ENCODE assay signal across 7 mouse cellular contexts in genomic region chr10:126927101-126927961, GRCm38 (mm10). TPM values are rescaled to one million over a fixed set of nuclear protein-coding genes. Genes with fewer than 3 reads are reported as not detected.
A peak's percentile ranks its signal among the peaks of the same experiment; 100 is the strongest.
DNase-seq lines count a peak whose midpoint lies in the region; ATAC-seq and TF ChIP-seq lines count a peak whose summit lies in the region.

No protein-coding gene starts in this region.

- WGBS in embryonic facial prominence, embryonic 13.5 days = 17% methylated on average over 11 of the region's 11 CpGs
- WGBS in hindbrain, embryonic 12.5 days = 14% methylated on average over 11 of the region's 11 CpGs
- WGBS in limb, embryonic 11.5 days = 16% methylated on average over 11 of the region's 11 CpGs
- 17% methylated on average over 11 of the region's 11 CpGs for WGBS in neural tube, embryonic 12.5 days

- H3K9ac ChIP-seq in ES-Bruce4 (ENCODE audit: low read depth, poor library complexity, severe bottlenecking) = peak overlapping the region; percentile 70; the same call in 1 of the 2 replicates
- peak overlapping the region; percentile 86 for H3K9ac ChIP-seq in embryonic facial prominence, embryonic 13.5 days
- peak overlapping the region; percentile 78; the same call in 1 of the 2 replicates for H3K9ac ChIP-seq in hindbrain, embryonic 12.5 days
- H3K9ac ChIP-seq in limb, embryonic 11.5 days (ENCODE audit: low read length) = peak overlapping the region; percentile 74; the same call in 1 of the 2 replicates
- H3K9ac ChIP-seq in neural tube, embryonic 12.5 days = 0 out of 2 replicates have a peak overlapping the region, but pooled peaks have one; percentile 67

- peaks cover 4% of the 10 kb centered on the region for H3K4me1 ChIP-seq in ES-Bruce4 (ENCODE audit: control insufficient read depth, insufficient read depth, low read length)
- peaks cover 62% of the 10 kb centered on the region for H3K4me1 ChIP-seq in embryonic facial prominence, embryonic 13.5 days
- H3K4me1 ChIP-seq in hindbrain, embryonic 12.5 days = peaks cover 51% of the 10 kb centered on the region
- H3K4me1 ChIP-seq in limb, embryonic 11.5 days (ENCODE audit: control insufficient read depth, insufficient read depth, low read length) = peaks cover 36% of the 10 kb centered on the region
- H3K4me1 ChIP-seq in neural tube, embryonic 12.5 days = peaks cover 41% of the 10 kb centered on the region

- no peak overlapping the region for H3K27ac ChIP-seq in ES-Bruce4 (ENCODE audit: insufficient read depth, low read length)
- peak overlapping the region; percentile 100 for H3K27ac ChIP-seq in embryonic facial prominence, embryonic 13.5 days
- no peak overlapping the region for H3K27ac ChIP-seq in hindbrain, embryonic 12.5 days
- H3K27ac ChIP-seq in limb, embryonic 11.5 days (replicated peaks; ENCODE audit: low read depth, low read length) = no peak overlapping the region; the same call in 1 of the 2 replicates
- peak overlapping the region; percentile 16; the same call in 1 of the 2 replicates for H3K27ac ChIP-seq in neural tube, embryonic 12.5 days

- peak; percentile 42 for DNase-seq in 3T3-L1 (ENCODE audit: low read depth, low spot score)
- DNase-seq in limb, embryonic 11.5 days (ENCODE audit: low spot score) = no peak

- TF ChIP-seq EP300 in ES-Bruce4 (IDR thresholded peaks at IDR 0.05; ENCODE audit: insufficient read depth, low read depth, low read length) = no peak

- no peaks in the 10 kb centered on the region for H3K9me3 ChIP-seq in ES-Bruce4 (replicated peaks; ENCODE audit: control insufficient read depth, insufficient read depth, low read length, poor library complexity, severe bottlenecking)
- H3K9me3 ChIP-seq in embryonic facial prominence, embryonic 13.5 days = no peaks in the 10 kb centered on the region
- no peaks in the 10 kb centered on the region for H3K9me3 ChIP-seq in hindbrain, embryonic 12.5 days (replicated peaks)
- H3K9me3 ChIP-seq in limb, embryonic 11.5 days (ENCODE audit: control insufficient read depth, low read length) = no peaks in the 10 kb centered on the region
- H3K9me3 ChIP-seq in neural tube, embryonic 12.5 days = no peaks in the 10 kb centered on the region

- no peak for TF ChIP-seq POLR2A in ES-Bruce4 (IDR thresholded peaks at IDR 0.05; ENCODE audit: insufficient read depth, low read length)

- H3K27me3 ChIP-seq in ES-Bruce4 (ENCODE audit: control insufficient read depth, insufficient read depth, low read length, poor library complexity, severe bottlenecking) = no peaks in the 10 kb centered on the region
- H3K27me3 ChIP-seq in embryonic facial prominence, embryonic 13.5 days = no peaks in the 10 kb centered on the region
- peaks cover 47% of the 10 kb centered on the region for H3K27me3 ChIP-seq in hindbrain, embryonic 12.5 days
- H3K27me3 ChIP-seq in limb, embryonic 11.5 days (ENCODE audit: control insufficient read depth, insufficient read depth, low read length) = peaks cover 4% of the 10 kb centered on the region; the same call in 1 of the 2 replicates
- peaks cover 22% of the 10 kb centered on the region for H3K27me3 ChIP-seq in neural tube, embryonic 12.5 days (replicated peaks)

- TF ChIP-seq CTCF in ES-Bruce4 (IDR thresholded peaks at IDR 0.05; ENCODE audit: low read depth, low read length) = no peak

- peak overlapping the region; percentile 93 for H3K4me2 ChIP-seq in embryonic facial prominence, embryonic 13.5 days
- peak overlapping the region; percentile 97 for H3K4me2 ChIP-seq in hindbrain, embryonic 12.5 days (replicated peaks)
- H3K4me2 ChIP-seq in limb, embryonic 11.5 days (ENCODE audit: low read depth, severe bottlenecking) = peak overlapping the region; percentile 98
- H3K4me2 ChIP-seq in neural tube, embryonic 12.5 days (replicated peaks) = peak overlapping the region; percentile 92

- ATAC-seq in embryonic facial prominence, embryonic 13.5 days (ENCODE audit: insufficient number of reproducible peaks, insufficient read depth, low FRiP score, low TSS enrichment, low read depth) = no peak
- peak; percentile 29; the same call in 1 of the 2 replicates for ATAC-seq in hindbrain, embryonic 12.5 days (ENCODE audit: low FRiP score)
- ATAC-seq in limb, embryonic 11.5 days (ENCODE audit: insufficient number of reproducible peaks, low FRiP score, low TSS enrichment, low read depth) = no peak
- no peak for ATAC-seq in neural tube, embryonic 12.5 days (ENCODE audit: low FRiP score, low read depth)
- no peak for ATAC-seq in granulocyte monocyte progenitor cell, adult 5-6 weeks (replicated peaks; ENCODE audit: poor library complexity, severe bottlenecking)

- H3K36me3 ChIP-seq in ES-Bruce4 (ENCODE audit: control insufficient read depth, insufficient read depth, low read length, poor library complexity, severe bottlenecking) = no peaks in the 10 kb centered on the region
- no peaks in the 10 kb centered on the region for H3K36me3 ChIP-seq in embryonic facial prominence, embryonic 13.5 days
- H3K36me3 ChIP-seq in hindbrain, embryonic 12.5 days = no peaks in the 10 kb centered on the region
- no peaks in the 10 kb centered on the region for H3K36me3 ChIP-seq in limb, embryonic 11.5 days (ENCODE audit: control insufficient read depth, insufficient read depth, low read length)
- H3K36me3 ChIP-seq in neural tube, embryonic 12.5 days = no peaks in the 10 kb centered on the region

- H3K4me3 ChIP-seq in ES-Bruce4 (ENCODE audit: low read depth, low read length) = no peak overlapping the region
- peak overlapping the region; percentile 57 for H3K4me3 ChIP-seq in embryonic facial prominence, embryonic 13.5 days
- H3K4me3 ChIP-seq in hindbrain, embryonic 12.5 days = peak overlapping the region; percentile 52; the same call in 1 of the 2 replicates
- H3K4me3 ChIP-seq in limb, embryonic 11.5 days (ENCODE audit: low read depth, low read length) = peak overlapping the region; percentile 54
- 0 out of 2 replicates have a peak overlapping the region, but pooled peaks have one; percentile 47 for H3K4me3 ChIP-seq in neural tube, embryonic 12.5 days

RNA-seq across cellular contexts. Expression of gene Atp23, which starts 26.2 kb away (rescaled TPM):
- polyA plus RNA-seq in ES-Bruce4 (2011; ENCODE audit: insufficient read depth, insufficient read length, low read depth, missing spikeins) = 10.2 and 14.3 TPM in 2 replicates
- polyA plus RNA-seq in embryonic facial prominence, embryonic 13.5 days (2015; fragmentation: Nextera tagmentation; extraction: Ambion mirVana) = 19.7 and 19.9 TPM in 2 replicates
- polyA plus RNA-seq in hindbrain, embryonic 12.5 days (2016; fragmentation: Nextera tagmentation; extraction: Ambion mirVana) = 14.8 and 15.0 TPM in 2 replicates
- polyA plus RNA-seq in limb, embryonic 11.5 days (2014; fragmentation: Nextera tagmentation; extraction: Ambion mirVana) = 20.8 and 21.9 TPM in 2 replicates
- 12.8 and 13.1 TPM in 2 replicates for polyA plus RNA-seq in neural tube, embryonic 12.5 days (2016; fragmentation: Nextera tagmentation; extraction: Ambion mirVana)
- total RNA-seq in granulocyte monocyte progenitor cell, adult 5-6 weeks (2014; fragmentation: Nextera tagmentation) = 19.0 and 20.2 TPM in 2 replicates
- 12.8 and 15.7 TPM in 2 replicates for total RNA-seq in granulocyte monocyte progenitor cell, adult 5-6 weeks (2017)

RNA-seq across cellular contexts. Expression of gene Ctdsp2, which starts 51.2 kb away (rescaled TPM):
- polyA plus RNA-seq in ES-Bruce4 (2011; ENCODE audit: insufficient read depth, insufficient read length, low read depth, missing spikeins) = 60.9 and 62.0 TPM in 2 replicates
- 84.8 and 87.4 TPM in 2 replicates for polyA plus RNA-seq in embryonic facial prominence, embryonic 13.5 days (2015; fragmentation: Nextera tagmentation; extraction: Ambion mirVana)
- polyA plus RNA-seq in hindbrain, embryonic 12.5 days (2016; fragmentation: Nextera tagmentation; extraction: Ambion mirVana) = 50.5 and 51.1 TPM in 2 replicates
- polyA plus RNA-seq in limb, embryonic 11.5 days (2014; fragmentation: Nextera tagmentation; extraction: Ambion mirVana) = 77.3 and 84.9 TPM in 2 replicates
- 39.4 and 42.6 TPM in 2 replicates for polyA plus RNA-seq in neural tube, embryonic 12.5 days (2016; fragmentation: Nextera tagmentation; extraction: Ambion mirVana)
- total RNA-seq in granulocyte monocyte progenitor cell, adult 5-6 weeks (2014; fragmentation: Nextera tagmentation) = 53.4 and 62.9 TPM in 2 replicates
- total RNA-seq in granulocyte monocyte progenitor cell, adult 5-6 weeks (2017) = 21.2 and 21.5 TPM in 2 replicates

Comparison
In these comparisons a context has a peak if more than half of its experiments do, and no peak if none do; other contexts are left out.
1. H3K27ac ChIP-seq: peak in embryonic facial prominence, embryonic 13.5 days (single experiment) and neural tube, embryonic 12.5 days (single experiment); none in ES-Bruce4 (single experiment), hindbrain, embryonic 12.5 days (single experiment) and limb, embryonic 11.5 days (single experiment).
2. Peak in every context shown above with its lines, with median percentiles within 50 percentile points of each other: H3K9ac ChIP-seq and H3K4me2 ChIP-seq.